Mouse (Mus musculus): ENCODE measurements around the gene Methig1. TPM values are rescaled to one million over a fixed set of nuclear protein-coding genes. Genes with fewer than 3 reads are reported as not detected.
"Not testable (repeated sequence)": the region's sequence is repeated elsewhere in the genome, so short reads cannot be mapped to it uniquely, and the experiment has no call there.

The Methig1 gene
- total and polyA plus RNA-seq, 3 experiments, result not detected

DNA sequence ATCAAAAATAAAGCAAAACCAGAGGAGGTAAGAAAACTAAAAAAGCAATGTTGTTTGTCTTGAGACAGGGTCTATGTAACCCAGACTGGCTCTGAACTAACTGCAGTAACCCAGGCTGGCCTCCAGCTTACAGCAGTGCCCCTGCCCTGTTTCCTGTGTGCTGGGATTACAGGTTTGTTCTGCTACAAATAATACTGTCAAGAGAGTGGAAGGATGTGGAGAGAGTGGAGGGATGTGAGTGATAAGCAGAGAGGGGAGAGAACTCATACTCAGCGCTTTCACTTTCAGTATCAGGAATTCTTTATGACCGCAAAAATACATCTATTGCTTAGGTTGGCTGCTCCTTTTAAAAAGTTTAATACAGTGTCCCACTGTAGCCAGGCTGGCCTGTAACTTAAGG, 40.6 kb upstream of the Methig1 start:
- Histone ChIP-seq H3K4me3 (replicated peaks in 1 of 3; ENCODE audit: low read depth in 2 of 3, low read length in 2 of 3, poor library complexity in 1 of 3) (no peak overlapping the region), H3K27ac (ENCODE audit: insufficient read depth, low read depth) (no peak overlapping the region), H3K36me3 (replicated peaks in 1 of 2; ENCODE audit: control insufficient read depth in 1 of 2, insufficient read depth in 1 of 2, low read length in 1 of 2) (peaks cover 0 to 6% of the 10 kb centered on the region in 2 experiments), H3K27me3 (replicated peaks) (no peaks in the 10 kb centered on the region), H3K4me2 (ENCODE audit: insufficient read depth, low read depth, poor library complexity, severe bottlenecking) (no peak overlapping the region), H3K9me3 (replicated peaks; ENCODE audit: low read length) (no peaks in the 10 kb centered on the region), H3K79me2 (replicated peaks; ENCODE audit: control insufficient read depth, extremely low read depth, insufficient read depth, poor library complexity, severe bottlenecking) (no peaks in the 10 kb centered on the region), H3K4me1 (ENCODE audit: control insufficient read depth in 1 of 2, insufficient read depth in 2 of 2) (peaks cover 0 to 18% of the 10 kb centered on the region in 2 experiments; a peak in 2 of 4 replicates), H3K9ac (ENCODE audit: insufficient read depth, low read depth) (no peak overlapping the region)
- DNase-seq (ENCODE audit: extremely low read depth), result no peak
- in situ Hi-C loops (cut with MboI; ENCODE audit: low pct_ligation_motif_present, low pct_unique_long_range_greater_than_20kb, low sequenced_read_pairs), result no loop called here
- TF ChIP-seq USF1 (IDR thresholded peaks at IDR 0.05; ENCODE audit: low read depth, low read length), result no peak
- no peak for TF ChIP-seq NRF1 (IDR thresholded peaks at IDR 0.05; ENCODE audit: low read depth, low read length)
- dilution Hi-C loops (cut with MboI; ENCODE audit: extremely low pct_ligation_motif_present, extremely low pct_unique_long_range_greater_than_20kb, low sequenced_read_pairs), result no loop called here

DNA sequence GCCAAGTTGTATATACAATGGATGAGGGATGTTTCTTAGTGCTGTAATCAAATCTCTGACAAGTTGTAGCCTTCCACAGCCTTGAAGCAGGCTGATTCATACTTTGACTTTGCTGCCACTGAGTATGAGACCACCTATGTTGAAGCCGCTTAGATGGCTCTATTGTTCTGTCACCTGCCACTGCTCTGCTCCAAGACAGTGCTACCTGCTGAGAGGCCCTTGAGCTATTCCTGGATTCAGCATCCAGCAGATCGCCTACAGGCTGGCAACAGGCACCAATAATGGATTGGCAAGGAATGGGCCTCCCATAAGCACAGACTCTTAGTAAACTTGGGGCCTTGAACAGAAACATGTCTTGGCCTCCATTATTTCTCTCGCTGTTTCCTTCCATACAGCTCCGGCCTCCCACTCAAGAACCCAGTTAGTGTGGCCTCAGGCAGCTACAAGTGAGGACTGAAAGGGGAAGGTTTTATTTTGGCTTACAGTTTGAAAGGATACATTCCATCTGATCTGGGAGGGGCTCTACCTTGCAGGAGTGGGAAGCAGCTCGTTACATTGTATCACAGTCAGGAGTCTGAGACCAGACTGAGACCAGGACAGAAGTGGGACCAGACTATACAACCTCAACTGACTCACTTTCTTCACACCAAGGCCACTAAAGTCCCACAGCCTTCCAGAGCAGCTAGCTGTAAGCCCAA, 38.4 kb upstream of the Methig1 start:
- Histone ChIP-seq H3K4me3 (replicated peaks in 1 of 3; ENCODE audit: low read depth in 2 of 3, low read length in 2 of 3, poor library complexity in 1 of 3) (no peak overlapping the region), H3K9ac (ENCODE audit: insufficient read depth, low read depth) (no peak overlapping the region), H3K4me2 (ENCODE audit: insufficient read depth, low read depth, poor library complexity, severe bottlenecking) (no peak overlapping the region), H3K27me3 (replicated peaks) (no peaks in the 10 kb centered on the region), H3K79me2 (replicated peaks; ENCODE audit: control insufficient read depth, extremely low read depth, insufficient read depth, poor library complexity, severe bottlenecking) (no peaks in the 10 kb centered on the region), H3K36me3 (replicated peaks in 1 of 2; ENCODE audit: control insufficient read depth in 1 of 2, insufficient read depth in 1 of 2, low read length in 1 of 2) (peaks cover 0 to 6% of the 10 kb centered on the region in 2 experiments), H3K9me3 (replicated peaks; ENCODE audit: low read length) (no peaks in the 10 kb centered on the region), H3K4me1 (ENCODE audit: control insufficient read depth in 1 of 2, insufficient read depth in 2 of 2) (peaks cover 0 to 11% of the 10 kb centered on the region in 2 experiments; a peak in 2 of 4 replicates), H3K27ac (ENCODE audit: insufficient read depth, low read depth) (no peak overlapping the region)
- dilution Hi-C loops (cut with MboI; ENCODE audit: extremely low pct_ligation_motif_present, extremely low pct_unique_long_range_greater_than_20kb, low sequenced_read_pairs), result no loop called here
- TF ChIP-seq IRF4 (IDR thresholded peaks at IDR 0.05; ENCODE audit: low read depth, low read length), result no peak
- no peak for TF ChIP-seq NRF1 (IDR thresholded peaks at IDR 0.05; ENCODE audit: low read depth, low read length)
- TF ChIP-seq MEF2A (IDR thresholded peaks at IDR 0.05; ENCODE audit: borderline replicate concordance, low read depth, low read length), result no peak
- TF ChIP-seq POLR2AphosphoS2 (IDR thresholded peaks at IDR 0.05; ENCODE audit: low read depth, low read length), result no peak
- no peak for TF ChIP-seq TBP (conservative IDR thresholded peaks at IDR 0.05; ENCODE audit: low read depth, low read length)
- no peak for TF ChIP-seq USF2 (conservative IDR thresholded peaks at IDR 0.05; ENCODE audit: low read depth, low read length)
- TF ChIP-seq E2F4 (IDR thresholded peaks at IDR 0.05; ENCODE audit: insufficient replicate concordance, low read depth, low read length), result no peak
- TF ChIP-seq ELF1 (IDR thresholded peaks at IDR 0.05; ENCODE audit: low read depth, low read length), result no peak
- TF ChIP-seq USF1 (IDR thresholded peaks at IDR 0.05; ENCODE audit: low read depth, low read length), result no peak
- no peak for TF ChIP-seq UBTF (IDR thresholded peaks at IDR 0.05; ENCODE audit: low read depth, low read length)
- no peak for TF ChIP-seq SMC3 (IDR thresholded peaks at IDR 0.05; ENCODE audit: low read depth, low read length)
- no peak for TF ChIP-seq JUN (IDR thresholded peaks at IDR 0.05; ENCODE audit: insufficient read depth, low read depth, low read length)
- DNase-seq (ENCODE audit: extremely low read depth), result no peak
- in situ Hi-C loops (cut with MboI; ENCODE audit: low pct_ligation_motif_present, low pct_unique_long_range_greater_than_20kb, low sequenced_read_pairs), result loop anchor here (5.0 kb wide), 1 partner anchor 292 kb away; no protein-coding TSS in a partner anchor

DNA sequence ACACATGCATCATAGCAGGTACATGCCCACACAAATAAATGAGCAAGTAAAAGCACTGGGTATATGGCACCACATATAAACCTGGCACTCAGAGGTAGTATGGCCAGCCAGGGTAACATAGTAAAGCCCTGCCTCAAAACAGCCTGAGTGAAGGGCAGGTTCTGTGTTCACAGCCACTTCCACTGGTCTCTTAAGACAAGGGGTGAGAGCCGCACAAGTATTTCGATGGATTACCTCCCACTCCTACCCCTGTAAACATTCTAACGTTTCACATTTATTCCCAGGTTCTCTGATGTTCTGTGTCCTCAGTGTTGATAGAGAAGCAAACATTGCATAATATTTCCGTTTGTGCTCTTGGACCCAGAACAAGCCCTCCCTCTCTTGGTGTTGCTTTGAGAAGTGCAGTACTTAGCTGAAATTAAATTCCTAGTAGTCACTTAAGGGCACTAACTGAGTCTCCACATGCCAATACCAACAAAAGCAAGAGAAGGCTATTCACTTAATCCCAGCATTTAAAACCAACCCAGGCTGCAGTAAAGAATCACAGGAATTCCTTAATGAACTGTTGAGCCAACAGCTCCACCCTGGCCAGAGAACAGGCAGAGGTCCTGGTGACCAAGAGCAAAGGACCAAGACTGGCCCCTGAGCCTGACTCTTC, 34.8 kb upstream of the Methig1 start:
- H3K4me2 ChIP-seq (ENCODE audit: insufficient read depth, low read depth, poor library complexity, severe bottlenecking); DNase-seq (ENCODE audit: extremely low read depth); H3K27ac ChIP-seq (ENCODE audit: insufficient read depth, low read depth); H3K4me3 ChIP-seq (replicated peaks in 1 of 3; ENCODE audit: low read depth in 2 of 3, low read length in 2 of 3, poor library complexity in 1 of 3); H3K9me3 ChIP-seq (replicated peaks; ENCODE audit: low read length); H3K27me3 ChIP-seq (replicated peaks); H3K79me2 ChIP-seq (replicated peaks; ENCODE audit: control insufficient read depth, extremely low read depth, insufficient read depth, poor library complexity, severe bottlenecking); dilution Hi-C loops (cut with MboI; ENCODE audit: extremely low pct_ligation_motif_present, extremely low pct_unique_long_range_greater_than_20kb, low sequenced_read_pairs); H3K9ac ChIP-seq (ENCODE audit: insufficient read depth, low read depth); H3K4me1 ChIP-seq (ENCODE audit: control insufficient read depth in 1 of 2, insufficient read depth in 2 of 2); H3K36me3 ChIP-seq (replicated peaks in 1 of 2; ENCODE audit: control insufficient read depth in 1 of 2, insufficient read depth in 1 of 2, low read length in 1 of 2): not testable (repeated sequence)
- in situ Hi-C loops (cut with MboI; ENCODE audit: low pct_ligation_motif_present, low pct_unique_long_range_greater_than_20kb, low sequenced_read_pairs), result loop anchor here (5.0 kb wide), 1 partner anchor 296 kb away; no protein-coding TSS in a partner anchor

Measured in CH12.LX (cell line).